Mouse (Mus musculus): ENCODE results near the gene Slc45a1. TPM values are rescaled to one million over a fixed set of nuclear protein-coding genes. Genes with fewer than 3 reads are reported as not detected.

The Slc45a1 gene
- not detected for total RNA-seq (2023)

GRCm38 (mm10) chr4:150651390-150652277, at the start of gene Slc45a1:
TSS of gene Slc45a1 (minus strand) at chr4:150652174.

Other genes with a start within 250 kb of the Slc45a1 start
- 1 to 10 TPM; 6.8 to 7.3 TPM for gene Errfi1, start 201.7 kb upstream of the Slc45a1 start, total RNA-seq (2023)